Mouse (Mus musculus) midbrain, embryonic 13.5 days (tissue): ENCODE measurements around the gene Kcnk13. TPM values are rescaled to one million over a fixed set of nuclear protein-coding genes. Genes with fewer than 3 reads are reported as not detected.

Experiments used
- ATAC-seq: fragments of 200-750 bp; cut with Nextera tagmentation; 2 replicates; pipeline ENCODE4 v1.8.0; 2017; ENCODE audit warnings: mild to moderate bottlenecking, moderate TSS enrichment, moderate library complexity
- H3K27ac ChIP-seq: fragments of 300-500 bp; sonication (generic); 2 replicates; pipeline ENCODE4 v1.5.1; 2015; ENCODE audit warnings: inconsistent platforms, mild to moderate bottlenecking, moderate library complexity
- H3K27me3 ChIP-seq: fragments of 300-500 bp; sonication (generic); 2 replicates; pipeline ENCODE4 v1.6.1; 2015; ENCODE audit warnings: mild to moderate bottlenecking, inconsistent platforms
- H3K36me3 ChIP-seq: fragments of 300-500 bp; sonication (generic); 2 replicates; pipeline ENCODE4 v1.6.1; 2015; ENCODE audit warnings: mild to moderate bottlenecking, inconsistent platforms
- H3K4me1 ChIP-seq: fragments of 300-500 bp; sonication (generic); replicated peaks from 2 replicates; pipeline ENCODE4 v1.6.1; 2015; ENCODE audit warnings: inconsistent platforms
- H3K4me2 ChIP-seq: fragments of 300-500 bp; sonication (generic); replicated peaks from 2 replicates; pipeline ENCODE4 v1.6.1; 2015; ENCODE audit warnings: moderate library complexity, mild to moderate bottlenecking, inconsistent platforms
- H3K4me3 ChIP-seq: fragments of 300-500 bp; sonication (generic); replicated peaks from 2 replicates; pipeline ENCODE4 v1.5.1; 2015; ENCODE audit warnings: mild to moderate bottlenecking, inconsistent platforms
- H3K9ac ChIP-seq: fragments of 300-500 bp; sonication (generic); replicated peaks from 2 replicates; pipeline ENCODE4 v1.6.1; 2015; ENCODE audit warnings: mild to moderate bottlenecking, inconsistent platforms
- H3K9me3 ChIP-seq: fragments of 300-500 bp; sonication (generic); 2 replicates; pipeline ENCODE4 v1.6.1; 2016; ENCODE audit warnings: mild to moderate bottlenecking, inconsistent platforms
- WGBS: fragments of 180-500 bp; shearing (Covaris S2); methylation state at CpG from one replicate; pipeline ENCODE4 v1.1.7; 2015; 5-methylcytosine and 5-hydroxymethylcytosine counted together
- polyA plus RNA-seq: library from polyadenylated mRNA; unstranded; fragments of >200 nt; fragmentation: Nextera tagmentation; extraction: Ambion mirVana; gene quantifications from 2 replicates; pipeline ENCODE4 v1.2.1, GENCODE M21; 2015

The Kcnk13 gene
- polyA plus RNA-seq, 1 experiment from 2014 or later = 0.46 TPM

DNA sequence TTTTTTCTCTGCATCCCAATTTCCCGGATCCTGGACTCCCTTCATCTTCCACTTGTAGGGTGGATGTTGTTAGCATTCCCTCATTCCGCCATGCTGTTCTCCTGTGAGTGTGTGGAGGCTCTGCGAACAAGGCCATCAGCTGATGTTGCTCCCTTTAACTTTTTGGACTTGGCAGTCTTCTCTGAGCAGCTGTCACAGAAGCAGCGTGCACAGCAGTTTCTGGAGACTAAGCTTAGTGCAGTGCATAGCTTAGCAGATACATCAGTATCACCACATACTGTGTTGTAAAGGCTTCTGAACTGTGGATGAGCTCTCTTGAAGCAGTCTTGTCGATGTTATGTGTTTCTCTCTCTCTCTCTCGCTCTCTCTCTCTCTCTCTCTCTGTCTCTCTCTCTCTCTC lies 25.1 kb upstream of the Kcnk13 start:
- no peaks in the 10 kb centered on the region for H3K27me3 ChIP-seq
- 91% methylated on average over 6 of the region's 6 CpGs for WGBS
- H3K36me3 ChIP-seq = peaks cover 70% of the 10 kb centered on the region
- no peaks in the 10 kb centered on the region for H3K9me3 ChIP-seq
- H3K4me2 ChIP-seq = no peak overlapping the region
- H3K4me3 ChIP-seq = no peak overlapping the region
- ATAC-seq = no peak
- H3K27ac ChIP-seq = no peak overlapping the region
- H3K9ac ChIP-seq = no peak overlapping the region
- no peaks in the 10 kb centered on the region for H3K4me1 ChIP-seq

DNA sequence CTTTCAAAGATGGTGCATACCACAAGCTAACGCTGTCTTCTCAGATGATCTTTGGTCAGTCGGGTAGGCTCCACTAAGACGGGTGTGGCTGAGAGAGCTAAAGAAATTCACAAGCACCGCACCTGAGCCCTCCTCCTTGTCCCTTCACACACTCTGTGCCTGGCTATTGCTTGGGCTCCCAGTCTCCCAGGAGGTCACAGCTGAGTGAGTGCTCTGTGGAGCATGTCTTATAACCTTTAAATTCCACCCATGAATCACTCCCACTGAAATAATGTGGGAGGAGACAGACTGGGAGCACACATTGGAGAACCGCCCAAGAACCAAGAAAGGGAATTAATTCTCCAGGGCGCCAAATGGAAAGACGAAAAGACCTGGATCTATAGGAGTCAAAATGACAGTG lies 23.6 kb upstream of the Kcnk13 start:
- peaks cover 63% of the 10 kb centered on the region for H3K36me3 ChIP-seq
- no peak overlapping the region for H3K4me3 ChIP-seq
- no peak overlapping the region for H3K9ac ChIP-seq

DNA sequence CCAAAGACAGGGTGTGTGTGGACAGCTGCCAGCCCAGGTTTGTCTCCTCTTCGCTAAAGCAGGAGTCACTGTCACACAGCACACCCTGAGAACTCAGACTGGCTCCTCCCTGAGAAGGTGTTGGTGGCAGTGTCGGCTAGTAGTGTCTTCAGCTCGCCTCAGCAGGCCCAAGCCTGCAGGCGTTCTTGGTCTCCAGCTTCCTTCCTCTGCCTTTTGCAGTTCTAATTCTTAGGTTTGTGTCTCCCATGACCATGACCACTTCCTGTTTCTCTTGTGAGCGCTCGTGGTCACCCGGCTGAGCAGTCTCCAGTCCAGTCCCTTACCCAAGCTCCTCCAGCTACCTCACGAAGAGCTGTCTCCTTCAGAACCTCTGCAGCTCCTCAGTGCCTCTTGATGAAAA lies 21.9 kb upstream of the Kcnk13 start:
- Histone ChIP-seq H3K27ac (no peak overlapping the region), H3K27me3 (no peaks in the 10 kb centered on the region), H3K9me3 (no peaks in the 10 kb centered on the region), H3K36me3 (peaks cover 58% of the 10 kb centered on the region), H3K4me2 (no peak overlapping the region), H3K4me3 (no peak overlapping the region), H3K4me1 (no peaks in the 10 kb centered on the region), H3K9ac (no peak overlapping the region)
- no peak for ATAC-seq
- WGBS = 91% methylated on average over 8 of the region's 8 CpGs

More for the DNA sequence above, 23.6 kb upstream of the Kcnk13 start:
- Histone ChIP-seq H3K4me2 (no peak overlapping the region), H3K4me1 (no peaks in the 10 kb centered on the region), H3K9me3 (no peaks in the 10 kb centered on the region), H3K27me3 (no peaks in the 10 kb centered on the region), H3K27ac (no peak overlapping the region)
- no peak for ATAC-seq
- WGBS = 82% methylated on average over 7 of the region's 7 CpGs

DNA sequence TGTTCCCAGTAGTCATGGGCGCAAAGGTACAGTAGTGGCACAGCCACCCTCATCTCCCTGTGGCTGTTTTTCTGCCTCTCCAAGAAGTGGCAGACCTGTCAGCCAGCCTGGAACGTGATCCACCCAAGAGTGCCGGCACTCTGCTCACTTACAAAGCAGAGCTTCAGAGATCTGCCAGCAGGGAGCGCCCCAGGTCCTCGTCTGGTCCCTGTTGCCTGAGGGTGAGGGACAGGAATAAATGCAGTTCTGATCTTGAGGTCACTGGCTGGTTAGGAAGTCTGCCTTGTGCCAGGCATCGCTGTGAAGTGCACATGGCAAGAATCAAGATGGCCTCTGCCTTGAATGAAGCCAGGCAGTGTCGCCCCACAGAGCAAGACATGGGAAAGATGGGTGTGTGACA lies 11.4 kb upstream of the Kcnk13 start:
- Histone ChIP-seq H3K27ac (no peak overlapping the region), H3K4me3 (no peak overlapping the region), H3K27me3 (no peaks in the 10 kb centered on the region), H3K9me3 (no peaks in the 10 kb centered on the region), H3K4me1 (peaks cover under 1% of the 10 kb centered on the region; the same call in 1 of the 2 replicates), H3K9ac (no peak overlapping the region), H3K4me2 (no peak overlapping the region), H3K36me3 (peaks cover 35% of the 10 kb centered on the region)
- ATAC-seq = no peak
- 62% methylated on average over 7 of the region's 7 CpGs for WGBS

DNA sequence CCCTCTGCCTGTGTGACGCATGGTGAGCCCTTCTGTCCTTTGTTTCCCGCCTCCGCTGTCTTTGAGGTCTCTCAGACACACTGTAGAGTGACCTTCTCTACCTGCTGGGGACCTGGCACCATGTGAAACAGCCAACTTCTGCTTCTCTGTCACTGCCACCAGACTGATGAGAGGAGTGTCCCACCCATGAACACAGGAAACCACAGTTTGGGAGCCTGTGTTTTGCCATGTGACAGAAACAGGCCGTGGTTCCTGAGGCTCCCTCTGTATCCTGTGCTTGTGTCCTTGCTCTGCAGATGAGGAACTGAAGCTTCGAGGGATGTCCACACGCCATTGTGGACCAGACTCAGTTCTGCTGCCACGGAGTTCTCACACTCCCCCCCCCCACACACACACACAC lies 7.9 kb upstream of the Kcnk13 start:
- ATAC-seq = no peak
- WGBS = 81% methylated on average over 7 of the region's 7 CpGs
- Histone ChIP-seq H3K4me1 (peaks cover 19% of the 10 kb centered on the region; the same call in 1 of the 2 replicates), H3K27me3 (0 out of 2 replicates have a peak, but pooled peaks cover 2% of the 10 kb centered on the region), H3K4me3 (no peak overlapping the region), H3K27ac (no peak overlapping the region), H3K9ac (no peak overlapping the region), H3K36me3 (peaks cover 14% of the 10 kb centered on the region), H3K9me3 (no peaks in the 10 kb centered on the region), H3K4me2 (no peak overlapping the region)

DNA sequence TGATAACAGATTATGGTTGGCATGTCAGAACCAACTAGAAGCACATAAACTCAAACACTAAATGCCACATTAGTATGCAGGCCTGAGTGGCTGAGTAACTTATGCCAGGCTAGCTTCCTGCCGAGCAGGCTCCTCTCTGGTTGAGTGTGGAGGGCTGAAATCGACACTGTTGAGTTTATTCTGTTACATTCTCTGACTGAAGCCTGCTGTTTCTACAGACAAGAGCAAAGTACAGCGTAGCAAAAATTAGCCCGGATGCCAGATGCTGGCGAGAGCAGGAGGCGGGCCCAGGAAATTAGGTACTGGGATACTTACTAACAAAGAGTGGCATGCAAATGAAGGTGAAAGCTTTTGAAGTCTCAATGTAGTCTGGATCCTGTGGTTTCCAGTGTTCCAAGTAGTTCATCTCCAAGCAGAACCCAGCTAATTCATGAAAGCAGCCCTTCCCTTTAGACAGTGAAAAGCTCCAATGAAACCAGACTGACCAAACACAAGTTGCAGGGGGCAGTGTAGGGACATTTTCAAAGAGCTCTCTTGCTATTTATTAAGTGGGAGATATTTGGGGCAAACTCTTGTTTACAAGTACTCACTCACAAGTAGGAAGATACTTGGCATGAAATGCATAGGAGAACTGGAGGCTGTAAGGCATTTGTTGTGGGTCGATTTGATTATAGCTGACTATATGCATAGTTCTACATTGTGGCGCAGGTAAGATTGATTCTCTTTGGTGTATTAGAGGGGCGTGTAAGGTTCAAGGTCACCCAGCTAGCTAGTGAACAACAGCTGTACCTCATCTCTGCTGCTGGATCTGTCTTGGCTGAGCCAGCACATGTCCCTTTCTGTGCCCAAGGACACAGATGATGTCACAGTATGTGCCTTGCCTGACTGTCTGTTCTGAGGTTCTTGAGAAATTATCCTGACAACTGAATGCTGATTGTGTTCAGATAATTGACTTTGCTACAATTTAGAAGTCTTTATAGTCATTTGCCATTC lies 5.9 kb upstream of the Kcnk13 start:
- Histone ChIP-seq H3K9ac (no peak overlapping the region), H3K4me1 (peaks cover 19% of the 10 kb centered on the region; the same call in 1 of the 2 replicates), H3K27me3 (peaks cover 11% of the 10 kb centered on the region), H3K9me3 (no peaks in the 10 kb centered on the region), H3K27ac (no peak overlapping the region), H3K4me3 (no peak overlapping the region), H3K36me3 (peaks cover 14% of the 10 kb centered on the region), H3K4me2 (no peak overlapping the region)
- no peak; the same call in 1 of the 2 replicates for ATAC-seq
- 57% methylated on average over 9 of the region's 9 CpGs for WGBS

DNA sequence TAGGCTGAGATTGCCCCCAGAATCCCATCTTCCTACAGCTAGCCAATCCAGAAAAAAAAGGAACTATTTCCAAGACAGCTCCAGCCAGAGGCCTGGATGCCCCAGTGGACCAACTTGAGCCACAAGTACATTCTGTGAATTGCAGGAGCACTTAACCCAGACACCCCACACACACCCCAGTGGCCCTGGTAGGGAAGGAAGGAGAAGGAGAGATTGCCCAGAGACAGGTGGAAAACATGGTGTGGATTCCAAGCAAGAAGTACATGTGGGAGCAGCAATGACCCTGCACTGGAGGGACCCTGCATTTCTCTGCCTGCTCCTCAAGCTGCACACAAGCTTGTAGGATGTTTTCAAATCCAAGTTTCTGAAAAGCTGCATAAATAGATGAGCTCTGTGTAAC lies 5.0 kb upstream of the Kcnk13 start:
- no peak overlapping the region for H3K4me2 ChIP-seq
- H3K4me3 ChIP-seq = no peak overlapping the region
- no peaks in the 10 kb centered on the region for H3K9me3 ChIP-seq
- H3K36me3 ChIP-seq = peaks cover 14% of the 10 kb centered on the region
- no peak overlapping the region for H3K27ac ChIP-seq
- no peak for ATAC-seq
- H3K27me3 ChIP-seq = peaks cover 20% of the 10 kb centered on the region
- peaks cover 22% of the 10 kb centered on the region for H3K4me1 ChIP-seq
- no peak overlapping the region for H3K9ac ChIP-seq

DNA sequence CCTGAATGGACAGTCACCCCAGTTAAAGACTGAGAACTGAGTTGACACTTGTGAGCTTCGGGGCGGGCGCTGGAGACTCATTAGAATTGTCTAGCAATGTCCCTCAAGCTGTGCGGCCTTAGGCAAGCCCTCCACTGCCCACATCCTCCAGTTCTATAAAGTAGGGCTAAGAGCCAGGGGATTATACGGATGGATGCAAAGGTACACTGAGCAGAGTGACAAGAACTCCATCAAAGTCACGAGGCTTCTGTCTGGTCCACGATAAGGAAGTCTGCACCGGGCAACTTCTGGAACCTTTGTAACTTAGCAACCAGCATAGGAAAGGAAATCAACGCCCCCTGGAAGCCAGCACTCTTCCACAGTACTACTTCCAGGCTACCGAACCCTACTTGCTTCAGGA lies 4.4 kb upstream of the Kcnk13 start:
- Histone ChIP-seq H3K4me2 (no peak overlapping the region), H3K4me3 (no peak overlapping the region), H3K4me1 (peaks cover 29% of the 10 kb centered on the region), H3K9me3 (no peaks in the 10 kb centered on the region), H3K9ac (no peak overlapping the region), H3K36me3 (peaks cover 14% of the 10 kb centered on the region), H3K27ac (no peak overlapping the region), H3K27me3 (peaks cover 26% of the 10 kb centered on the region)
- 17% methylated on average over 10 of the region's 10 CpGs for WGBS
- ATAC-seq = no peak

DNA sequence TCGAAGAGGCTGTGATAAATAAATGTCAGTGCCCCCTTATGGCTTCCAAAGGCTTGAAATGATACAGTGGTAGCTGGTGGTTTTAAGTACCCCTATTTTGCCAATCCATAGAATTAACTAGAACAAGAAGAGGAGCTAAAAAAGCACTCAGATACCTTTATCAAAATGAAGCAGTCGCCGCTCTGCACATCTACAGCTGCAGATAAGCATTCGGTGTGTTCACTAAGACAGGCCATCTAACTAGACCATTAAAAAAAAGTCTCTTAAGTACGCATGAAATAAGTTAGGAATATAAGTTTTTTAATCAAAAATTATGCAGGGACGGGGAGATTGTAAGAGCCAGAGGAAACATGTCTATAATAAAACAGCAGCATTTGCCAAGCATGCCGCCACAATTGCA lies 3.6 kb upstream of the Kcnk13 start:
- H3K4me1 ChIP-seq = peaks cover 35% of the 10 kb centered on the region
- H3K27ac ChIP-seq = no peak overlapping the region
- H3K4me3 ChIP-seq = no peak overlapping the region
- no peak overlapping the region for H3K4me2 ChIP-seq
- WGBS = 96% methylated on average over 7 of the region's 7 CpGs
- peaks cover 34% of the 10 kb centered on the region for H3K27me3 ChIP-seq
- H3K9ac ChIP-seq = no peak overlapping the region
- ATAC-seq = no peak
- no peaks in the 10 kb centered on the region for H3K9me3 ChIP-seq
- peaks cover 8% of the 10 kb centered on the region for H3K36me3 ChIP-seq

DNA sequence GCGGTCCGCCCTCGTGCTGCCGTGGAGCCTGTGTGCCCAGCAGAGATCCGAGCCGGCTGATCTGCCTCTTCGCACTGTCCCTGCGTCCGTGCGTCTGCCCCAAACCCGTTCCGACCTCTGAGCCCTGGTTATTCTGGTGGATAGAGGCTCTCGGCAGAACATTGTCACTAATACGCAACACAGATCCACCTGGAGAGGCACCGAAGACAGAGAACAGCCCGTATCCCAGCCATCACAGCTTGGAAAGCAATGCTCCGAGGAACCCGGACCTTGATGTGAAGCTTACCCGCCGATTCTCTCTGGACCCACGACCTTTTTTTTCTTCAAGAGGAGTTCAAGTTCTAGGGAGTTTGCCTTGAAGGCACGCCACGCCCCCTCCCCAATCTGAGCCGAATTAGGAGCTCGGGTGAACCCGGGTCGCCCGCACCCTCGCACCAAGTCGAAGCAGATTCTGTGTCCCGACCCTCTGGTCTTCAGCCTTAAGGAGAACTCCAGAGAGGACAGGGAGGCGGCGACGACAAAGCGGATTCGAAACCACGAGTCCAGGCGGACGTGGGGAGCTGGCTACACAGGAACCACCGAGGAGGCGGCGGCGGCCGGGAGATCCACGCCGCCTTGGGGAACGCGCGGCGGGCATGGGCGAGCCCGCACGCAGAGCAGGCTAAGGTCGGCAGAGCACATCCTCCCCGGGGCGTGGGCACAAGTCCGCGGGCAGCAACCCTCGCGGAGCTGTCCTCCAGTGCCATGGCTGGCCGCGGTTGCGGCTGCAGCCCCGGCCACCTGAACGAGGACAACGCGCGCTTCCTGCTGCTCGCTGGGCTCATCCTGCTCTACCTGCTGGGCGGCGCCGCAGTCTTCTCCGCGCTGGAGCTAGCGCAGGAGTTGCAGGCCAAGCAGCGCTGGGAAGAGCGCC lies 1.2 kb downstream of the Kcnk13 start:
- H3K4me3 ChIP-seq = peak overlapping the region; percentile 50

DNA sequence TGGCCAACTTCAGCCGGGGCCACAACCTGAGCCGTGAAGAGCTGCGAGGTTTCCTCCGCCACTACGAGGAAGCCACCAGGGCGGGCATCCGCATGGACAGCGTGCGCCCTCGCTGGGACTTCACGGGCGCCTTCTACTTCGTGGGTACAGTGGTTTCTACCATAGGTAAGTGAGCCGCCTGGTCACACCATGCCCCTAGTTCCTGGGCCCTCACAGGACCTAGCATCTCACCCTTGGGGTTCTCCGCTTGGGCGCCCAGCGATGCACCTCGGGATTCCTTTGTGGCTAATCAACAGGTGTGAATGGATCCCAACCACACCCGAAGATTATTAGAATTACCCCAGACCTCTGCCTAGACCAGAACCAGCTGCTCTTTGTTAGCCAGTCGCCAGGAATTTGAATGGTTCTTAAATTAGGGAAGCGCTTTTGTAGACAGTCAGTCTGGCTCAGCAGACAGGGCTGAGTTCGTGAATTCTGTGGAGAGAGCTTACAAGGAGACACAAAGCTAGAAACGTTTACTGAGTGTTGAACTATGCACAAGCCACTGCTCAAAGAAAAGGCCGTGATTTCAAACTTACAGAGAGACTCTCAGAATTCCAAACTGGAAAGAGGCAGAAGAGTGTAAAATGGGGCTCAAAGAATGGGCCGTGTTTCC lies 1.9 kb downstream of the Kcnk13 start:
- ATAC-seq = 0 out of 2 replicates have a peak, but pooled peaks have one; percentile 21

More for the DNA sequence above, 1.2 kb downstream of the Kcnk13 start:
- H3K9ac ChIP-seq = peak overlapping the region; percentile 65
- peak; percentile 55 for ATAC-seq
- peak overlapping the region; percentile 94 for H3K4me2 ChIP-seq
- peaks cover 78% of the 10 kb centered on the region for H3K27me3 ChIP-seq
- H3K9me3 ChIP-seq = no peaks in the 10 kb centered on the region
- WGBS = under 1% methylated on average over 77 of the region's 77 CpGs
- peaks cover 32% of the 10 kb centered on the region for H3K4me1 ChIP-seq
- no peak overlapping the region for H3K27ac ChIP-seq
- no peaks in the 10 kb centered on the region for H3K36me3 ChIP-seq

More for the DNA sequence above, 1.9 kb downstream of the Kcnk13 start:
- peak overlapping the region; percentile 65 for H3K9ac ChIP-seq
- peak overlapping the region; percentile 94 for H3K4me2 ChIP-seq
- no peaks in the 10 kb centered on the region for H3K36me3 ChIP-seq
- H3K27ac ChIP-seq = no peak overlapping the region
- H3K9me3 ChIP-seq = no peaks in the 10 kb centered on the region
- peaks cover 79% of the 10 kb centered on the region for H3K27me3 ChIP-seq
- H3K4me3 ChIP-seq = peak overlapping the region; percentile 50
- 3% methylated on average over 25 of the region's 25 CpGs for WGBS
- H3K4me1 ChIP-seq = peaks cover 32% of the 10 kb centered on the region
